Mouse (Mus musculus): ENCODE data around the gene Hira.

DNA sequence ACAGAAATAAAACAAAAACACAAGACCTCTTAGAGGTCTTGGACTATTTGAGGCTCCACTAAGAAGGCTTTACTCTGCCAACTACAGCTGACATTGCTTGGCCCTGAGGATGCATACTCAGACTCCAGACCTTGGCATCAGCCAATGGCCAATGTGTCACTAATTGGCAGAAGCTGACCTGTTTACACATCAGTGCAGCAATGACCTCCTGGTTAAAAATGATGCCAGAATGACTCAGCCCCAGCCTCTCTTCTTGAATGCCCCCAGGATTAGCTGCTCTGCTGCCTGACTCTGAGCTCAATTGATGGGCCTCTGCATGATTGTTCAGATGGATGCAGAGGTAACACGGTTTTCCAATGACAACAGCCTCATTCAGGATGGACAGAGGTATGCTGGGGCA is 16.7 kb upstream of the Hira start:
- TF ChIP-seq CTCF (conservative IDR thresholded peaks at IDR 0.05; ENCODE audit: low read length) (no peak), POU5F1 (IDR thresholded peaks at IDR 0.05; ENCODE audit: borderline replicate concordance, low read length) (no peak), NANOG (IDR thresholded peaks at IDR 0.05; ENCODE audit: borderline replicate concordance, low read length) (no peak)

Measured in E14TG2a.4 (cell line).